Mouse (Mus musculus): ENCODE results near the gene Ankrd65. TPM values are rescaled to one million over a fixed set of nuclear protein-coding genes. Genes with fewer than 3 reads are reported as not detected.
A peak's percentile ranks its signal among the peaks of the same experiment; 100 is the strongest.

Ankrd65 gene
- polyA plus RNA-seq, 1 experiment from 2014 or later = 0.18 TPM

GRCm38 (mm10) chr4:155790650-155791161 is 467 bp downstream of the Ankrd65 start:
- no peak overlapping the region; the same call in 1 of the 2 replicates for H3K9ac ChIP-seq (replicated peaks)
- WGBS = 56% methylated on average over 3 of the region's 3 CpGs
- H3K9me3 ChIP-seq = no peaks in the 10 kb centered on the region
- no peaks in the 10 kb centered on the region for H3K36me3 ChIP-seq
- no peak overlapping the region for H3K27ac ChIP-seq
- no peaks in the 10 kb centered on the region for H3K4me1 ChIP-seq (replicated peaks)
- no peak for ATAC-seq (ENCODE audit: insufficient number of reproducible peaks, insufficient read depth, low FRiP score, low TSS enrichment, low read depth)
- no peak overlapping the region for H3K4me3 ChIP-seq (replicated peaks)
- peaks cover 18% of the 10 kb centered on the region for H3K27me3 ChIP-seq
- H3K4me2 ChIP-seq = no peak overlapping the region

GRCm38 (mm10) chr4:155791240-155791933 is 1.1 kb downstream of the Ankrd65 start:
- H3K9me3 ChIP-seq = no peaks in the 10 kb centered on the region
- no peaks in the 10 kb centered on the region for H3K4me1 ChIP-seq (replicated peaks)
- H3K9ac ChIP-seq (replicated peaks) = no peak overlapping the region; the same call in 1 of the 2 replicates
- no peaks in the 10 kb centered on the region for H3K36me3 ChIP-seq
- peaks cover 18% of the 10 kb centered on the region for H3K27me3 ChIP-seq
- no peak overlapping the region for H3K27ac ChIP-seq
- no peak overlapping the region for H3K4me2 ChIP-seq
- H3K4me3 ChIP-seq (replicated peaks) = no peak overlapping the region
- ATAC-seq (ENCODE audit: insufficient number of reproducible peaks, insufficient read depth, low FRiP score, low TSS enrichment, low read depth) = no peak
- WGBS = 75% methylated on average over 24 of the region's 24 CpGs

GRCm38 (mm10) chr4:155793730-155794129 is 3.5 kb downstream of the Ankrd65 start:
- H3K4me2 ChIP-seq = no peak overlapping the region
- H3K9me3 ChIP-seq = no peaks in the 10 kb centered on the region
- H3K27ac ChIP-seq = no peak overlapping the region
- peaks cover 18% of the 10 kb centered on the region for H3K27me3 ChIP-seq
- H3K4me3 ChIP-seq (replicated peaks) = no peak overlapping the region
- no peaks in the 10 kb centered on the region for H3K36me3 ChIP-seq
- WGBS = 80% methylated on average over 2 of the region's 2 CpGs
- ATAC-seq (ENCODE audit: insufficient number of reproducible peaks, insufficient read depth, low FRiP score, low TSS enrichment, low read depth) = no peak
- H3K9ac ChIP-seq (replicated peaks) = no peak overlapping the region
- no peaks in the 10 kb centered on the region for H3K4me1 ChIP-seq (replicated peaks)

- Histone ChIP-seq H3K27ac (no peak overlapping the region), H3K4me2 (no peak overlapping the region), H3K36me3 (peaks cover 23% of the 10 kb centered on the region), H3K9ac (replicated peaks) (no peak overlapping the region), H3K4me1 (replicated peaks) (peaks cover 14% of the 10 kb centered on the region), H3K9me3 (no peaks in the 10 kb centered on the region), H3K27me3 (no peaks in the 10 kb centered on the region), H3K4me3 (replicated peaks) (no peak overlapping the region)
- ATAC-seq (ENCODE audit: insufficient number of reproducible peaks, insufficient read depth, low FRiP score, low TSS enrichment, low read depth) = no peak
- WGBS = 100% methylated on average over 1 of the region's 1 CpGs
These were observed 11.8 kb downstream of the Ankrd65 start for GRCm38 (mm10) chr4:155802075-155802474.

GRCm38 (mm10) chr4:155802741-155803339 is 12.6 kb downstream of the Ankrd65 start, which contains the start of gene Mrpl20:
Gene Mrpl20, plus strand, starts transcription at chr4:155802878.
- Histone ChIP-seq H3K9me3 (no peaks in the 10 kb centered on the region), H3K27me3 (no peaks in the 10 kb centered on the region), H3K27ac (peak within 1 kb of the TSS; percentile 75; the same call in 1 of the 2 replicates), H3K36me3 (peaks cover 31% of the 10 kb centered on the region), H3K4me1 (replicated peaks) (peaks cover 14% of the 10 kb centered on the region), H3K4me3 (replicated peaks) (peak within 1 kb of the TSS; percentile 95), H3K4me2 (peak within 1 kb of the TSS; percentile 77), H3K9ac (replicated peaks) (peak within 1 kb of the TSS; percentile 84)
- WGBS = 13% methylated on average over 12 of the region's 12 CpGs
- peak; percentile 63; the same call in 1 of the 2 replicates for ATAC-seq (ENCODE audit: insufficient number of reproducible peaks, insufficient read depth, low FRiP score, low TSS enrichment, low read depth)

GRCm38 (mm10) chr4:155803340-155804041 is 13.3 kb downstream of the Ankrd65 start:
- Histone ChIP-seq H3K4me3 (replicated peaks) (peak overlapping the region; percentile 95), H3K36me3 (peaks cover 37% of the 10 kb centered on the region), H3K27ac (peak overlapping the region; percentile 75; the same call in 1 of the 2 replicates), H3K9me3 (no peaks in the 10 kb centered on the region), H3K27me3 (no peaks in the 10 kb centered on the region), H3K4me1 (replicated peaks) (peaks cover 14% of the 10 kb centered on the region), H3K9ac (replicated peaks) (peak overlapping the region; percentile 84), H3K4me2 (peak overlapping the region; percentile 77)
- peak; percentile 91 for ATAC-seq (ENCODE audit: insufficient number of reproducible peaks, insufficient read depth, low FRiP score, low TSS enrichment, low read depth)
- WGBS = under 1% methylated on average over 57 of the region's 58 CpGs

- Histone ChIP-seq H3K4me1 (replicated peaks) (peaks cover 20% of the 10 kb centered on the region), H3K9me3 (no peaks in the 10 kb centered on the region), H3K9ac (replicated peaks) (no peak overlapping the region), H3K27me3 (no peaks in the 10 kb centered on the region), H3K36me3 (peaks cover 65% of the 10 kb centered on the region), H3K27ac (no peak overlapping the region), H3K4me2 (no peak overlapping the region), H3K4me3 (replicated peaks) (no peak overlapping the region)
- WGBS = 87% methylated on average over 3 of the region's 3 CpGs
- no peak for ATAC-seq (ENCODE audit: insufficient number of reproducible peaks, insufficient read depth, low FRiP score, low TSS enrichment, low read depth)
These were observed 17.6 kb downstream of the Ankrd65 start for GRCm38 (mm10) chr4:155807841-155808240.

- Histone ChIP-seq H3K27me3 (no peaks in the 10 kb centered on the region), H3K9ac (replicated peaks) (peak within 1 kb of the TSS; percentile 99), H3K36me3 (peaks cover 76% of the 10 kb centered on the region), H3K9me3 (no peaks in the 10 kb centered on the region), H3K27ac (peak within 1 kb of the TSS; percentile 94), H3K4me1 (replicated peaks) (peaks cover 22% of the 10 kb centered on the region), H3K4me3 (replicated peaks) (peak within 1 kb of the TSS; percentile 99), H3K4me2 (peak within 1 kb of the TSS; percentile 82)
- peak; percentile 98 for ATAC-seq (ENCODE audit: insufficient number of reproducible peaks, insufficient read depth, low FRiP score, low TSS enrichment, low read depth)
- 1% methylated on average over 60 of the region's 60 CpGs for WGBS
These were observed 21.9 kb downstream of the Ankrd65 start, which contains the start of gene Ccnl2 for GRCm38 (mm10) chr4:155811929-155812664. Gene Ccnl2, plus strand, starts transcription at chr4:155812489.

- peak overlapping the region; percentile 99 for H3K9ac ChIP-seq (replicated peaks)
- H3K27ac ChIP-seq = peak overlapping the region; percentile 94
- peaks cover 76% of the 10 kb centered on the region for H3K36me3 ChIP-seq
- H3K4me1 ChIP-seq (replicated peaks) = peaks cover 22% of the 10 kb centered on the region
- ATAC-seq (ENCODE audit: insufficient number of reproducible peaks, insufficient read depth, low FRiP score, low TSS enrichment, low read depth) = peak; percentile 43; the same call in 1 of the 2 replicates
- H3K9me3 ChIP-seq = no peaks in the 10 kb centered on the region
- under 1% methylated on average over 49 of the region's 49 CpGs for WGBS
- peak overlapping the region; percentile 99 for H3K4me3 ChIP-seq (replicated peaks)
- H3K4me2 ChIP-seq = peak overlapping the region; percentile 82
- H3K27me3 ChIP-seq = no peaks in the 10 kb centered on the region
These were observed 22.5 kb downstream of the Ankrd65 start for GRCm38 (mm10) chr4:155812665-155813181.

- ATAC-seq (ENCODE audit: insufficient number of reproducible peaks, insufficient read depth, low FRiP score, low TSS enrichment, low read depth) = no peak
- Histone ChIP-seq H3K4me2 (no peak overlapping the region), H3K27me3 (no peaks in the 10 kb centered on the region), H3K27ac (no peak overlapping the region), H3K9me3 (no peaks in the 10 kb centered on the region), H3K4me1 (replicated peaks) (peaks cover 16% of the 10 kb centered on the region), H3K36me3 (peaks cover 88% of the 10 kb centered on the region), H3K4me3 (replicated peaks) (no peak overlapping the region), H3K9ac (replicated peaks) (no peak overlapping the region)
- 85% methylated on average over 4 of the region's 4 CpGs for WGBS
These were observed 27.3 kb downstream of the Ankrd65 start for GRCm38 (mm10) chr4:155817533-155817932.

Data from limb, embryonic 12.5 days (tissue).